Mouse (Mus musculus) heart, adult 2 months (tissue): ENCODE measurements around the gene Itih3. TPM values are rescaled to one million over a fixed set of nuclear protein-coding genes. Genes with fewer than 3 reads are reported as not detected.

ENCODE experiments used
- DNase-seq, 2 experiments: peaks; one replicate each; pipeline ENCODE4 v3.0.0; 2021
- H3K27ac ChIP-seq: fragments of 200-600 bp; 2 replicates; pipeline ENCODE4 v1.8.1; 2022
- H3K27me3 ChIP-seq: fragments of 200-500 bp; 2 replicates; pipeline ENCODE4 v1.6.1; 2012; ENCODE audit warnings: mild to moderate bottlenecking, low read length, inconsistent platforms, mixed read lengths; ENCODE audit not compliant: control insufficient read depth, insufficient read depth
- H3K36me3 ChIP-seq: fragments of 200-500 bp; 2 replicates; pipeline ENCODE4 v1.6.1; 2012; ENCODE audit warnings: low read length, inconsistent platforms; ENCODE audit not compliant: control insufficient read depth, insufficient read depth
- H3K4me1 ChIP-seq: fragments of 200-500 bp; 2 replicates; pipeline ENCODE4 v1.6.1; 2011; ENCODE audit warnings: low read length; ENCODE audit not compliant: control insufficient read depth, insufficient read depth
- H3K4me3 ChIP-seq: fragments of 200-600 bp; 2 replicates; pipeline ENCODE4 v1.8.1; 2022
- H3K79me2 ChIP-seq: fragments of 200-500 bp; replicated peaks from 2 replicates; pipeline ENCODE4 v1.6.1; 2012; ENCODE audit warnings: mild to moderate bottlenecking, inconsistent platforms, low read length, moderate library complexity, mixed read lengths; ENCODE audit not compliant: control insufficient read depth, insufficient read depth
- H3K9ac ChIP-seq: fragments of 200-500 bp; 2 replicates; pipeline ENCODE4 v1.6.1; 2012; ENCODE audit warnings: low read depth, mild to moderate bottlenecking, control low read depth, inconsistent platforms, low read length, mixed read lengths
- CTCF ChIP-seq: fragments of 200-600 bp; IDR thresholded peaks from 2 replicates; pipeline ENCODE4 v1.8.1; 2022; ENCODE audit warnings: antibody characterized with exemption, mild to moderate bottlenecking, moderate library complexity
- EP300 ChIP-seq: fragments of 200-500 bp; IDR thresholded peaks from 2 replicates; pipeline ENCODE4 v1.6.1; 2011; ENCODE audit warnings: low read depth, low read length, control low read depth; ENCODE audit not compliant: insufficient read depth
- POLR2A ChIP-seq: fragments of 200-500 bp; IDR thresholded peaks from 2 replicates; pipeline ENCODE4 v1.6.1; 2011; ENCODE audit warnings: mild to moderate bottlenecking, low read depth, low read length, control low read depth; ENCODE audit not compliant: insufficient read depth
- WGBS: fragments of 180-500 bp; shearing (Covaris S2); methylation state at CpG from one replicate; pipeline ENCODE4 v1.1.7; 2018; 5-methylcytosine and 5-hydroxymethylcytosine counted together
- intact Hi-C: fragments of 180-260 bp; cut with DNase I; formaldehyde crosslinking; loops from one replicate; pipeline ENCODE4 v1.15.1; 2025
- polyA plus RNA-seq: library from polyadenylated mRNA; depleted of rRNA; stranded (reverse); fragments of >200 nt; gene quantifications from 2 replicates; pipeline ENCODE4 v1.2.3, GENCODE M21; 2012
- total RNA-seq, 2 experiments: library from RNA; stranded (reverse); gene quantifications; 2 replicates each; pipeline ENCODE4 v1.2.3; 2021

Itih3 gene
- total and polyA plus RNA-seq, 3 experiments: 0.25 to 0.86 (median 0.82) TPM

- no peak overlapping the region for H3K9ac ChIP-seq
- intact Hi-C loops: no loop called here
- no peak for DNase-seq
- no peaks in the 10 kb centered on the region for H3K4me1 ChIP-seq
- H3K27ac ChIP-seq: no peak overlapping the region
- H3K27me3 ChIP-seq: no peaks in the 10 kb centered on the region
- no peak for TF ChIP-seq CTCF
- TF ChIP-seq POLR2A: no peak
- TF ChIP-seq EP300: no peak
- H3K4me3 ChIP-seq: no peak overlapping the region
- WGBS: 62% methylated on average over 3 of the region's 3 CpGs
- H3K36me3 ChIP-seq: no peaks in the 10 kb centered on the region
- H3K79me2 ChIP-seq: no peaks in the 10 kb centered on the region
Measured at GRCm38 (mm10) chr14:30907814-30908265, 15.7 kb downstream of the Itih3 start.

- no peak overlapping the region for H3K27ac ChIP-seq
Measured at GRCm38 (mm10) chr14:30906001-30906400, 17.6 kb downstream of the Itih3 start.

GRCm38 (mm10) chr14:30904307-30904706 is 19.3 kb downstream of the Itih3 start:
- intact Hi-C loops: no loop called here
- no peaks in the 10 kb centered on the region for H3K79me2 ChIP-seq
- H3K4me3 ChIP-seq: no peak overlapping the region
- TF ChIP-seq POLR2A: no peak
- TF ChIP-seq CTCF: no peak
- TF ChIP-seq EP300: no peak
- H3K4me1 ChIP-seq: no peaks in the 10 kb centered on the region
- H3K36me3 ChIP-seq: no peaks in the 10 kb centered on the region
- WGBS: 63% methylated on average over 8 of the region's 8 CpGs
- no peak for DNase-seq
- H3K9ac ChIP-seq: no peak overlapping the region
- H3K27me3 ChIP-seq: no peaks in the 10 kb centered on the region
- no peak overlapping the region for H3K27ac ChIP-seq

More at GRCm38 (mm10) chr14:30906001-30906400, 17.6 kb downstream of the Itih3 start:
- H3K36me3 ChIP-seq: no peaks in the 10 kb centered on the region
- DNase-seq: no peak
- intact Hi-C loops: no loop called here
- no peaks in the 10 kb centered on the region for H3K4me1 ChIP-seq
- H3K79me2 ChIP-seq: no peaks in the 10 kb centered on the region
- no peaks in the 10 kb centered on the region for H3K27me3 ChIP-seq
- no peak for TF ChIP-seq CTCF
- no peak for TF ChIP-seq POLR2A
- TF ChIP-seq EP300: no peak
- H3K4me3 ChIP-seq: no peak overlapping the region
- 75% methylated on average over 6 of the region's 6 CpGs for WGBS
- no peak overlapping the region for H3K9ac ChIP-seq

- H3K27ac ChIP-seq: no peak overlapping the region
- no peaks in the 10 kb centered on the region for H3K36me3 ChIP-seq
- no peaks in the 10 kb centered on the region for H3K27me3 ChIP-seq
- H3K4me1 ChIP-seq: no peaks in the 10 kb centered on the region
- intact Hi-C loops: no loop called here
- no peak overlapping the region for H3K4me3 ChIP-seq
- H3K79me2 ChIP-seq: no peaks in the 10 kb centered on the region
- TF ChIP-seq POLR2A: no peak
- no peak for TF ChIP-seq EP300
- no peak for TF ChIP-seq CTCF
- 37% methylated on average over 3 of the region's 3 CpGs for WGBS
- no peak overlapping the region for H3K9ac ChIP-seq
- DNase-seq: no peak
Measured at GRCm38 (mm10) chr14:30903036-30903435, 20.5 kb downstream of the Itih3 start.

- H3K27ac ChIP-seq: no peak overlapping the region
- intact Hi-C loops: no loop called here
- no peaks in the 10 kb centered on the region for H3K36me3 ChIP-seq
- H3K9ac ChIP-seq: no peak overlapping the region
- no peak for TF ChIP-seq CTCF
- TF ChIP-seq EP300: no peak
- no peak for TF ChIP-seq POLR2A
- no peak overlapping the region for H3K4me3 ChIP-seq
- 84% methylated on average over 5 of the region's 5 CpGs for WGBS
- no peaks in the 10 kb centered on the region for H3K79me2 ChIP-seq
- no peaks in the 10 kb centered on the region for H3K27me3 ChIP-seq
- no peak for DNase-seq
- H3K4me1 ChIP-seq: no peaks in the 10 kb centered on the region
Measured at GRCm38 (mm10) chr14:30902628-30903027, 20.9 kb downstream of the Itih3 start.

- Histone ChIP-seq H3K9ac (no peak overlapping the region), H3K4me1 (no peaks in the 10 kb centered on the region), H3K27me3 (no peaks in the 10 kb centered on the region), H3K79me2 (no peaks in the 10 kb centered on the region), H3K4me3 (no peak overlapping the region), H3K36me3 (no peaks in the 10 kb centered on the region), H3K27ac (no peak overlapping the region)
- 64% methylated on average over 3 of the region's 3 CpGs for WGBS
- TF ChIP-seq POLR2A (no peak), EP300 (no peak), CTCF (no peak)
- no peak for DNase-seq
- intact Hi-C loops: no loop called here
Measured at GRCm38 (mm10) chr14:30899972-30900371, 23.6 kb downstream of the Itih3 start.
